Mouse (Mus musculus) liver, postnatal 0 days (tissue): ENCODE data around the gene Syt3. TPM values are rescaled to one million over a fixed set of nuclear protein-coding genes. Genes with fewer than 3 reads are reported as not detected.

ENCODE experiments used
- ATAC-seq: fragments of 200-750 bp; cut with Nextera tagmentation; 2 replicates; pipeline ENCODE4 v1.8.0; 2017; ENCODE audit warnings: mild to moderate bottlenecking, moderate library complexity
- DNase-seq: peaks from one replicate; pipeline ENCODE4 v3.0.0-alpha.2; 2016
- H3K27ac ChIP-seq: fragments of 300-500 bp; sonication (generic); 2 replicates; pipeline ENCODE4 v1.5.1; 2014; ENCODE audit warnings: antibody characterized with exemption, moderate library complexity, mild to moderate bottlenecking, low read depth
- H3K27me3 ChIP-seq: fragments of 300-500 bp; sonication (generic); 2 replicates; pipeline ENCODE4 v1.6.1; 2014; ENCODE audit warnings: low read length, control low read depth, mixed read lengths; ENCODE audit not compliant: insufficient read depth
- H3K36me3 ChIP-seq: fragments of 300-500 bp; sonication (generic); replicated peaks from 2 replicates; pipeline ENCODE4 v1.6.1; 2014; ENCODE audit warnings: mild to moderate bottlenecking, control low read depth, low read length, moderate library complexity, mixed read lengths; ENCODE audit not compliant: insufficient read depth
- H3K4me1 ChIP-seq: fragments of 300-500 bp; sonication (generic); 2 replicates; pipeline ENCODE4 v1.6.1; 2014; ENCODE audit warnings: antibody characterized with exemption, mild to moderate bottlenecking, control low read depth; ENCODE audit not compliant: insufficient read depth
- H3K4me2 ChIP-seq: fragments of 300-500 bp; sonication (generic); 2 replicates; pipeline ENCODE4 v1.6.1; 2014; ENCODE audit warnings: low read depth, mild to moderate bottlenecking, low read length, moderate library complexity, mixed read lengths
- H3K4me3 ChIP-seq: fragments of 300-500 bp; sonication (generic); 2 replicates; pipeline ENCODE4 v1.5.1; 2014; ENCODE audit warnings: low read depth, low read length
- H3K9ac ChIP-seq: fragments of 300-500 bp; sonication (generic); replicated peaks from 2 replicates; pipeline ENCODE4 v1.6.1; 2014; ENCODE audit warnings: mild to moderate bottlenecking, moderate library complexity
- H3K9me3 ChIP-seq: fragments of 300-500 bp; sonication (generic); 2 replicates; pipeline ENCODE4 v1.6.1; 2016; ENCODE audit warnings: mild to moderate bottlenecking, control low read depth, low read length, mixed read lengths
- CTCF ChIP-seq: sonication (generic); IDR thresholded peaks from 2 replicates; pipeline ENCODE4 v1.5.1; 2016; ENCODE audit warnings: antibody characterized with exemption, low read depth
- EP300 ChIP-seq: IDR thresholded peaks from 2 replicates; pipeline ENCODE4 v1.6.1; 2016; ENCODE audit warnings: antibody characterized with exemption, low read depth, mild to moderate bottlenecking
- WGBS: fragments of 180-500 bp; shearing (Covaris S2); extraction: QIAGEN DNeasy Blood & Tissue Kit; methylation state at CpG from one replicate; pipeline ENCODE4 v1.1.7; 2014; ENCODE audit not compliant: insufficient replicate concordance; 5-methylcytosine and 5-hydroxymethylcytosine counted together
- polyA plus RNA-seq: library from polyadenylated mRNA; unstranded; fragments of >200 nt; fragmentation: Nextera tagmentation; extraction: Ambion mirVana; gene quantifications from 2 replicates; pipeline ENCODE4 v1.2.1, GENCODE M21; 2015

Gene Syt3
- polyA plus RNA-seq, 1 experiment from 2014 or later: 0.04 TPM

GRCm38 (mm10) chr7:44375793-44376192 is 8.1 kb upstream of the Syt3 start:
- ATAC-seq (no peak), DNase-seq (no peak)
- Histone ChIP-seq H3K4me1 (peaks cover 12% of the 10 kb centered on the region), H3K27me3 (0 out of 2 replicates have a peak, but pooled peaks cover 2% of the 10 kb centered on the region), H3K27ac (no peak overlapping the region), H3K4me2 (no peak overlapping the region), H3K9ac (no peak overlapping the region), H3K4me3 (no peak overlapping the region), H3K9me3 (no peaks in the 10 kb centered on the region), H3K36me3 (no peaks in the 10 kb centered on the region)
- WGBS: 72% methylated on average over 3 of the region's 3 CpGs
- no peak for TF ChIP-seq EP300
- no peak for TF ChIP-seq CTCF

DNA sequence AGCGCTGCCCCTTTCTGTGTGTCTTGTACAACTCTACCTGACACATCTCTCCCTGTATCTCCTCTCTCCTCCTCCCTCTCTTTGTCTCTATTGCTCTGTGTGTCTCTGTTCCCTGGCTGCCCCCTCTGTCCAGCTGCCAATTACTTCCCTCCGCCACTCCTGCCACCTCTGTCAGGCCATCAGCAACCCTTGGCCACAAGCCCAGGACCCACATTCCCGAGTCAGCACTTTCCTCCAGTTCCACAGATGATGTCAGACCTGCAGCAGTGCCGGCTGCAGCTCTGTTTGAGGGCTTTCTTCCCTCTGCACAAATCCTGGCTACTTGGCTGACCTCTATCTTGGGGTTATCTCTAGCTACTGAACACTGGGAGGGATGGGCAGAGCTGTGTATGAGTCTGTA is 5.6 kb upstream of the Syt3 start:
- no peaks in the 10 kb centered on the region for H3K36me3 ChIP-seq
- WGBS: 37% methylated on average over 4 of the region's 4 CpGs
- no peak overlapping the region for H3K27ac ChIP-seq
- H3K4me3 ChIP-seq: no peak overlapping the region
- H3K9ac ChIP-seq: no peak overlapping the region
- H3K4me1 ChIP-seq: peaks cover 11% of the 10 kb centered on the region
- H3K4me2 ChIP-seq: no peak overlapping the region
- H3K9me3 ChIP-seq: no peaks in the 10 kb centered on the region
- H3K27me3 ChIP-seq: 0 out of 2 replicates have a peak, but pooled peaks cover 6% of the 10 kb centered on the region
- peak; percentile 32 for DNase-seq
- no peak for TF ChIP-seq CTCF
- TF ChIP-seq EP300: no peak
- ATAC-seq: no peak

DNA sequence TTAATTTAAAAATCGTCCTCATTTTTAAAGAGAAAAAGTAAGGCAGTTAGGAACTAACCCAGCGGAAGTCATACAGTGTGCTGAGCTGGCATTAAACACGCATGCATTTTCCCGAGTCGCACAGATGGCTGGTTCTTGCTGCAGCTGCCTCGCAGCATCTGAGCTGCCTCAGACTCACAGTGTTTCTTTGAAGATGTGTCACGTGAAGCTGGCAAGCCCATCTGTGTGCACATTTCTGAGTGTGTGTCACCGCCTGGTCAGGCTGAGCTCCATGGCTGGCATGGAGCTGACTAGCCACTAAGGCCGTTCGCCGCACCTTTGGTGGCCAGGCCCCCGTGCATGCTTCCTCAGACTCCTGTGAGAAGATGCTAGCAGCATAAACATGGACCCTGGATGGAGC is 1.4 kb upstream of the Syt3 start:
- Histone ChIP-seq H3K9ac (no peak overlapping the region), H3K4me1 (peaks cover 8% of the 10 kb centered on the region), H3K27me3 (peaks cover 19% of the 10 kb centered on the region), H3K4me2 (no peak overlapping the region), H3K36me3 (no peaks in the 10 kb centered on the region), H3K27ac (no peak overlapping the region), H3K4me3 (no peak overlapping the region), H3K9me3 (no peaks in the 10 kb centered on the region)
- 76% methylated on average over 12 of the region's 12 CpGs for WGBS
- DNase-seq: no peak
- ATAC-seq: no peak
- TF ChIP-seq EP300 (no peak), CTCF (no peak)

- Histone ChIP-seq H3K9me3 (no peaks in the 10 kb centered on the region), H3K4me2 (peak overlapping the region; percentile 73), H3K36me3 (no peaks in the 10 kb centered on the region), H3K4me1 (peaks cover 8% of the 10 kb centered on the region), H3K4me3 (peak overlapping the region; percentile 37), H3K27me3 (peaks cover 19% of the 10 kb centered on the region), H3K9ac (no peak overlapping the region), H3K27ac (no peak overlapping the region)
- peak; percentile 17 for ATAC-seq
- 2% methylated on average over 17 of the region's 17 CpGs for WGBS
- no peak for DNase-seq
- TF ChIP-seq CTCF: no peak
- no peak for TF ChIP-seq EP300
These were observed 786 bp downstream of the Syt3 start for GRCm38 (mm10) chr7:44384716-44385059.

DNA sequence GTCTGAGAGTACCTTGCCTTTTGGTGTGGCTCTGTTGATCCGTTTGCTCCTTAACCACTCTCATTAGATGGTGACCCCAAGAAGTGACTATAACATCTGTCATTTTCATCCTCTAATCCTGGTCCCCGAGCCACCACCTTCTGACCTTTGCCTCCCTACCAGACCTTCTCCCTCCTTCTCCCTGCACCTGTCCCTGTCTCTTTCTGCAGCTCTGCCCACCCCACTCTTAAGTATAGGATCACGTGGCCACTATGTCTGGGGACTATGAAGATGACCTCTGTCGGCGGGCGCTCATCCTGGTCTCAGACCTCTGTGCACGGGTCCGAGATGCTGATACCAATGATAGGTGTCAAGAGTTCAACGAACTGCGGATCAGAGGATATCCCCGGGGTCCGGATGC is 1.8 kb downstream of the Syt3 start, which contains the start of gene 1700008O03Rik:
TSS of gene 1700008O03Rik (minus strand) at position 101 of the 400 bp plus-strand sequence.
- TF ChIP-seq EP300 (no peak), CTCF (no peak)
- peaks cover 8% of the 10 kb centered on the region for H3K4me1 ChIP-seq
- peak within 1 kb of the TSS; percentile 73 for H3K4me2 ChIP-seq
- H3K4me3 ChIP-seq: peak within 1 kb of the TSS; percentile 37
- no peak within 1 kb of the TSS for H3K27ac ChIP-seq
- ATAC-seq (no peak), DNase-seq (no peak)
- WGBS: 71% methylated on average over 12 of the region's 12 CpGs
- H3K27me3 ChIP-seq: peaks cover 19% of the 10 kb centered on the region
- no peaks in the 10 kb centered on the region for H3K9me3 ChIP-seq
- H3K9ac ChIP-seq: no peak within 1 kb of the TSS
- H3K36me3 ChIP-seq: no peaks in the 10 kb centered on the region

- 65% methylated on average over 4 of the region's 4 CpGs for WGBS
- no peak for TF ChIP-seq CTCF
- TF ChIP-seq EP300: no peak
- no peaks in the 10 kb centered on the region for H3K9me3 ChIP-seq
- no peak overlapping the region for H3K27ac ChIP-seq
- DNase-seq (no peak), ATAC-seq (no peak)
- H3K4me3 ChIP-seq: no peak overlapping the region
- H3K4me2 ChIP-seq: no peak overlapping the region
- H3K9ac ChIP-seq: no peak overlapping the region
- no peaks in the 10 kb centered on the region for H3K27me3 ChIP-seq
- H3K4me1 ChIP-seq: no peaks in the 10 kb centered on the region
- H3K36me3 ChIP-seq: no peaks in the 10 kb centered on the region
These were observed 7.9 kb downstream of the Syt3 start for GRCm38 (mm10) chr7:44391831-44392230.

DNA sequence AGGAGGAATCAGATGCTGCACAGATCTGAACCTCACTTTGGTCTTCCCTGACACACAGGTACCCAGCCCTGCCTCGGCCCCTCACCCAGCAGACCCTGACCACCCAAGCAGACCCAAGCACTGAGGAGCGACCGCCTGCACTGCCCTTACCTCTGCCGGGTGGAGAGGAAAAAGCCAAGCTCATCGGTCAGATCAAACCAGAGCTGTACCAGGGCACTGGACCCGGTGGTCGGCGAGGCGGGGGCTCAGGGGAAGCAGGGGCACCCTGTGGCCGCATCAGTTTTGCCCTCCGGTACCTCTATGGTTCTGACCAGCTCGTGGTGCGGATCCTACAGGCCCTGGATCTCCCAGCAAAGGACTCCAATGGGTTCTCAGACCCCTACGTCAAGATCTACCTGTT is 8.4 kb downstream of the Syt3 start:
- Histone ChIP-seq H3K4me1 (no peaks in the 10 kb centered on the region), H3K9ac (no peak overlapping the region), H3K27me3 (no peaks in the 10 kb centered on the region), H3K4me3 (no peak overlapping the region), H3K36me3 (no peaks in the 10 kb centered on the region), H3K27ac (no peak overlapping the region), H3K4me2 (no peak overlapping the region), H3K9me3 (no peaks in the 10 kb centered on the region)
- TF ChIP-seq EP300 (no peak), CTCF (no peak)
- 69% methylated on average over 14 of the region's 14 CpGs for WGBS
- DNase-seq (no peak), ATAC-seq (no peak)
